Comparison of ENCODE assay signal across 16 mouse cellular contexts in the genomic region with DNA sequence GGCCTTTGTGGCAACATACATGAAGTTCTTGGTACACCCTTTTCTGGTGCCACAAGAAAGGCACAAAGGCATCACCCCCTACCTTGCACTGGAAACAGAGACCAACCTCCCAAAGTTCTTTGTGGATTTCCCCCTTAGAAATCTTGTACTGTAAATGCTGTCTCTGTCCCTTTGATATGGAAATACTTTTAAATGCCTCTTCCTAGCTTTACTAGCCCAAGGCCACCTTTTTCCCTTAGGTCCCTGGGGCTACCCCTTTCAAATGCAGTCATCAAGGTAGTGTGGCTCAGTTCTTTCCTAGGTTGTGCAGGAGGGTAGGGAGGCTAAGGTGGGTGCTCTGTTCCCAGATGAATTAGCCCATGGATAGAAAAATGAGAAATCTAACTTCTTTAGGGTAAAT.
DNase-seq lines count a peak whose midpoint lies in the region.
"Had no signal": no experiment of that assay in that cellular context is flagged by ENCODE, and none has a peak within 500 bp of the region (broad histone marks: within the 10 kb centered on the region; RNA-seq: fewer than 3 reads in every experiment).

No protein-coding gene starts in this region.

- DNase-seq in ES-CJ7 (ENCODE audit: low read depth, low spot score) (peak; percentile 80), R1 (ENCODE audit: low read depth, low spot score) (peak; percentile 51), ZHBTc4 (ENCODE audit: low read depth, low spot score) (peak; percentile 78)
- DNase-seq in layer of hippocampus, adult 11-12 months (ENCODE audit: low spot score) = no peak
- no peak for DNase-seq in frontal cortex, postnatal 36 days (ENCODE audit: low spot score in 2 of 2)
- DNase-seq: adrenal gland, adult 2 months; adrenal gland, postnatal 10 days; adrenal gland, postnatal 25 days; B cell, adult 2 months; cerebellum, adult 11 months; cerebellum, adult 18-20 months; cerebellum, adult 8-10 months; cerebellum, adult 9-11 months; cerebellum, postnatal 14 days; cerebellum, postnatal 36 days; embryo, embryonic 11 days had no signal

Comparison
In these comparisons a context has a peak if more than half of its experiments do, and no peak if none do; other contexts are left out.
1. DNase-seq: peak in ES-CJ7 (single experiment), R1 (single experiment) and ZHBTc4 (single experiment); none in layer of hippocampus, adult 11-12 months (single experiment) and frontal cortex, postnatal 36 days (0 of 2).